Mouse (Mus musculus) embryonic facial prominence, embryonic 11.5 days (tissue): ENCODE data around the gene Srrm2. TPM values are rescaled to one million over a fixed set of nuclear protein-coding genes. Genes with fewer than 3 reads are reported as not detected.

ENCODE experiments used
- ATAC-seq: fragments of 200-750 bp; cut with Nextera tagmentation; replicated peaks from 2 replicates; pipeline ENCODE4 v1.8.0; 2017; ENCODE audit warnings: low read depth; ENCODE audit not compliant: insufficient number of reproducible peaks, low FRiP score, low TSS enrichment
- DNase-seq: peaks from one replicate; pipeline ENCODE4 v3.0.0-alpha.2; 2015; ENCODE audit warnings: low spot score
- H3K27ac ChIP-seq: fragments of 300-500 bp; sonication (generic); replicated peaks from 2 replicates; pipeline ENCODE4 v1.5.1; 2014; ENCODE audit warnings: mild to moderate bottlenecking, low read depth, low read length, control low read depth
- H3K27me3 ChIP-seq: fragments of 300-500 bp; sonication (generic); 2 replicates; pipeline ENCODE4 v1.6.1; 2014; ENCODE audit warnings: mild to moderate bottlenecking, low read length, moderate library complexity, mixed read lengths; ENCODE audit not compliant: control insufficient read depth, insufficient read depth
- H3K36me3 ChIP-seq: fragments of 300-500 bp; sonication (generic); replicated peaks from 2 replicates; pipeline ENCODE4 v1.6.1; 2014; ENCODE audit warnings: low read depth, mild to moderate bottlenecking, low read length, moderate library complexity, mixed read lengths; ENCODE audit not compliant: control insufficient read depth, insufficient read depth
- H3K4me1 ChIP-seq: fragments of 300-500 bp; sonication (generic); 2 replicates; pipeline ENCODE4 v1.6.1; 2014; ENCODE audit warnings: low read length, mixed read lengths; ENCODE audit not compliant: control insufficient read depth, insufficient read depth
- H3K4me2 ChIP-seq: fragments of 300-500 bp; sonication (generic); 2 replicates; pipeline ENCODE4 v1.6.1; 2014; ENCODE audit warnings: low read depth, mild to moderate bottlenecking, control low read depth, low read length, moderate library complexity
- H3K4me3 ChIP-seq: fragments of 300-500 bp; sonication (generic); 2 replicates; pipeline ENCODE4 v1.5.1; 2014; ENCODE audit warnings: low read depth, low read length, control low read depth
- H3K9ac ChIP-seq: fragments of 300-500 bp; sonication (generic); replicated peaks from 2 replicates; pipeline ENCODE4 v1.6.1; 2014; ENCODE audit warnings: mild to moderate bottlenecking, control low read depth, low read length
- H3K9me3 ChIP-seq: fragments of 300-500 bp; sonication (generic); replicated peaks from 2 replicates; pipeline ENCODE4 v1.6.1; 2016; ENCODE audit warnings: mild to moderate bottlenecking, low read length, inconsistent platforms, mixed read lengths; ENCODE audit not compliant: control insufficient read depth
- WGBS: fragments of 180-500 bp; shearing (Covaris S2); extraction: QIAGEN DNeasy Blood & Tissue Kit; methylation state at CpG from one replicate; pipeline ENCODE4 v1.1.7; 2014; 5-methylcytosine and 5-hydroxymethylcytosine counted together
- polyA plus RNA-seq: library from polyadenylated mRNA; unstranded; fragments of >200 nt; fragmentation: Nextera tagmentation; extraction: Ambion mirVana; gene quantifications from 2 replicates; pipeline ENCODE4 v1.2.1, GENCODE M21; 2014

Gene Srrm2
- polyA plus RNA-seq, result 346 and 389 TPM in 2 replicates

DNA sequence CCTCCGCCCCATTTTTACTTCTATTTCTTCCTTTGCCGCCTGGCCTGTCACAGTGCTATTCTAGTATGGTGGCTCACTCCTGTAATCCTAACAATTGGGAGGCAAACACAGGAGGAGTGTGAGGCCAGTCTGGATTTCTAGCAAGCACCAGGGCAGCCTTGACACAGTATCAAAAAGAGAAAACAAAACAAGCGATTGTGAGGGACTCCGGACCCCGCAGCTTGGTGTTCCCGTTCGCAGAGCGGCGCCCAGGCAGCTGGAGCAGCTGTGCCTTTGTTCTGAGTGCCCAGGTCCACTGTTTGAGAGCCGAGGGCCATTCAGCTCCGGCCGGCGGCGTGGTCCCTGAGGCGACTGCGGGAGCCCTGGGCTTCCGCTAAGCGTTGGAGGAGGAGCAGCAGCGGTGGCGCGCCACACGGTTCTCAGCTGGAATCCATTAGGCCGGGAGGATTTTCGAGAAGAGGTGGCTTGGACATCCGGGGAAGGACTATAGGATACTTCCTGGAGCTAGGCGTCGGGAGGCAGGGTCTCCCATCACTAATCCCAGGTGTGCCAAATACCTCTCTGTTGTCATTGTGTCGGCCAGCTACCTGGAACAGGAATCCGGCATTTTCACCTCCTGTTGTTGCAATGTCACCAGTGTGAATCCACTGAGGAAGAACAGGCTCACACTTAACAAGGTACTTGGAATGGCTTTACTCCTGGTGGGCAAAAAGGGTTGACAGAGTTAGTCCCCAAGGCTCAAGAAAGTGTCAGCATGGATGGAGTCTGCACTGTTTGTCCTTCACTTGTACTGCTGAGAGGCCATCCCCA is at the start of gene Srrm2:
Srrm2 (plus strand) TSS at position 264 of the 810 bp plus-strand sequence.
- H3K9me3 ChIP-seq, result no peaks in the 10 kb centered on the region
- H3K27ac ChIP-seq, result peak within 1 kb of the TSS; percentile 87
- ATAC-seq, result peak; percentile 54
- H3K4me1 ChIP-seq, result no peaks in the 10 kb centered on the region
- WGBS, result 1% methylated on average over 29 of the region's 29 CpGs
- H3K36me3 ChIP-seq, result no peaks in the 10 kb centered on the region
- H3K27me3 ChIP-seq, result no peaks in the 10 kb centered on the region
- peak within 1 kb of the TSS; percentile 68 for H3K9ac ChIP-seq
- DNase-seq, result peak; percentile 88
- peak within 1 kb of the TSS; percentile 34 for H3K4me3 ChIP-seq
- H3K4me2 ChIP-seq, result peak within 1 kb of the TSS; percentile 57

GRCm38 (mm10) chr17:23740598-23741021 is 49.7 kb upstream of the Srrm2 start, which contains the start of gene Paqr4:
Paqr4 (minus strand) TSS chr17:23740867.
- 10% methylated on average over 13 of the region's 13 CpGs for WGBS
- Histone ChIP-seq H3K4me2 (peak within 1 kb of the TSS; percentile 97), H3K9ac (peak within 1 kb of the TSS; percentile 57), H3K9me3 (no peaks in the 10 kb centered on the region), H3K4me3 (peak within 1 kb of the TSS; percentile 58), H3K4me1 (peaks cover 10% of the 10 kb centered on the region), H3K36me3 (no peaks in the 10 kb centered on the region), H3K27me3 (peaks cover 71% of the 10 kb centered on the region), H3K27ac (peak within 1 kb of the TSS; percentile 56; the same call in 1 of the 2 replicates)
- DNase-seq, result no peak
- peak; percentile 4; the same call in 1 of the 2 replicates for ATAC-seq

GRCm38 (mm10) chr17:23741359-23742209 is 48.7 kb upstream of the Srrm2 start:
- H3K4me3 ChIP-seq, result no peak overlapping the region
- H3K9ac ChIP-seq, result no peak overlapping the region
- DNase-seq (no peak), ATAC-seq (no peak)
- H3K9me3 ChIP-seq, result no peaks in the 10 kb centered on the region
- H3K27me3 ChIP-seq, result peaks cover 79% of the 10 kb centered on the region
- H3K4me2 ChIP-seq, result no peak overlapping the region; the same call in 1 of the 2 replicates
- H3K27ac ChIP-seq, result no peak overlapping the region
- H3K4me1 ChIP-seq, result peaks cover 14% of the 10 kb centered on the region
- 43% methylated on average over 38 of the region's 38 CpGs for WGBS
- no peaks in the 10 kb centered on the region for H3K36me3 ChIP-seq

GRCm38 (mm10) chr17:23742210-23742793 is 48.0 kb upstream of the Srrm2 start:
- ATAC-seq, result no peak
- DNase-seq, result peak; percentile 19
- H3K9ac ChIP-seq, result no peak overlapping the region

GRCm38 (mm10) chr17:23742941-23743340 is 47.4 kb upstream of the Srrm2 start:
- 66% methylated on average over 12 of the region's 12 CpGs for WGBS
- H3K4me2 ChIP-seq, result no peak overlapping the region

More at GRCm38 (mm10) chr17:23742210-23742793, 48.0 kb upstream of the Srrm2 start:
- H3K36me3 ChIP-seq, result no peaks in the 10 kb centered on the region
- WGBS, result 7% methylated on average over 44 of the region's 44 CpGs
- no peak overlapping the region for H3K27ac ChIP-seq
- peaks cover 14% of the 10 kb centered on the region for H3K4me1 ChIP-seq
- peaks cover 84% of the 10 kb centered on the region for H3K27me3 ChIP-seq
- peak overlapping the region; percentile 0; the same call in 1 of the 2 replicates for H3K4me2 ChIP-seq
- no peaks in the 10 kb centered on the region for H3K9me3 ChIP-seq
- H3K4me3 ChIP-seq, result no peak overlapping the region

DNA sequence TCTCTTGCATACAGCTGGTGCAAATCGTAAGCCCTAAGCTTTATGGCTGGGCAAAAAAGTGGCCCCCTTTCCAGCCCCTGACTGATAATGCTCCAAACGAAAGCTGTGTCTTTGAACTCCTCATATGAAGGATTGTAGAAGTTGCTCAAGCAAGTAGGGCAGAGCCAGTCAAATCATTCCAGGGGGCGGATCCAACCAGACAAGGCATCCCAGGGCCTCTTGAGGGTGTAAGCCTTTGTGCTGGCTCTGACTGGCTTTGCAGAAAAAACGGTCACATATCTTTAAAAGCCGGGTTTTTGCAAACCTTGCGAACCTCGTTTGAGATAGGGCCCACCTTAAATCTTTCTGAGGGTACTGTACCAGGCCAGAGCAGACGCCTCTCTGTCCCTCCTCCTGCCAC is 46.3 kb upstream of the Srrm2 start:
- Histone ChIP-seq H3K4me3 (no peak overlapping the region), H3K9ac (no peak overlapping the region), H3K4me2 (no peak overlapping the region), H3K9me3 (no peaks in the 10 kb centered on the region), H3K27me3 (peaks cover 79% of the 10 kb centered on the region), H3K27ac (no peak overlapping the region), H3K36me3 (no peaks in the 10 kb centered on the region), H3K4me1 (peaks cover 14% of the 10 kb centered on the region)
- 19% methylated on average over 8 of the region's 8 CpGs for WGBS
- ATAC-seq, result no peak
- DNase-seq, result peak; percentile 40

More at GRCm38 (mm10) chr17:23742941-23743340, 47.4 kb upstream of the Srrm2 start:
- H3K27ac ChIP-seq, result no peak overlapping the region
- no peaks in the 10 kb centered on the region for H3K9me3 ChIP-seq
- peaks cover 14% of the 10 kb centered on the region for H3K4me1 ChIP-seq
- no peaks in the 10 kb centered on the region for H3K36me3 ChIP-seq
- H3K4me3 ChIP-seq, result no peak overlapping the region
- DNase-seq (no peak), ATAC-seq (no peak)
- H3K9ac ChIP-seq, result no peak overlapping the region
- H3K27me3 ChIP-seq, result peaks cover 85% of the 10 kb centered on the region

GRCm38 (mm10) chr17:23744651-23745050 is 45.7 kb upstream of the Srrm2 start:
- Histone ChIP-seq H3K4me1 (peaks cover 10% of the 10 kb centered on the region), H3K27me3 (peaks cover 73% of the 10 kb centered on the region), H3K4me2 (no peak overlapping the region), H3K27ac (no peak overlapping the region), H3K4me3 (peak overlapping the region; percentile 28), H3K9me3 (no peaks in the 10 kb centered on the region), H3K36me3 (no peaks in the 10 kb centered on the region), H3K9ac (no peak overlapping the region)
- ATAC-seq (no peak), DNase-seq (no peak)
- WGBS, result 4% methylated on average over 14 of the region's 14 CpGs
